Mouse (Mus musculus) midbrain, embryonic 14.5 days (tissue): ENCODE data around the gene Cyb5rl. TPM values are rescaled to one million over a fixed set of nuclear protein-coding genes. Genes with fewer than 3 reads are reported as not detected.

Experiments
- ATAC-seq: fragments of 200-750 bp; cut with Nextera tagmentation; 2 replicates; pipeline ENCODE4 v1.8.0; 2017; ENCODE audit warnings: moderate number of reproducible peaks, moderate library complexity; ENCODE audit not compliant: low FRiP score, low TSS enrichment
- DNase-seq: peaks from one replicate; pipeline ENCODE4 v3.0.0-alpha.2; 2015
- H3K27ac ChIP-seq: fragments of 300-500 bp; sonication (generic); replicated peaks from 2 replicates; pipeline ENCODE4 v1.5.1; 2014; ENCODE audit warnings: mild to moderate bottlenecking, low read depth, low read length, moderate library complexity
- H3K27me3 ChIP-seq: fragments of 300-500 bp; sonication (generic); 2 replicates; pipeline ENCODE4 v1.6.1; 2014; ENCODE audit warnings: low read length, control low read depth, mixed read lengths; ENCODE audit not compliant: control insufficient read depth, insufficient read depth
- H3K36me3 ChIP-seq: fragments of 300-500 bp; sonication (generic); 2 replicates; pipeline ENCODE4 v1.6.1; 2014; ENCODE audit warnings: low read length, control low read depth; ENCODE audit not compliant: control insufficient read depth, insufficient read depth
- H3K4me1 ChIP-seq: fragments of 300-500 bp; sonication (generic); 2 replicates; pipeline ENCODE4 v1.6.1; 2014; ENCODE audit warnings: mild to moderate bottlenecking, antibody characterized with exemption, low read length, control low read depth; ENCODE audit not compliant: control insufficient read depth, insufficient read depth
- H3K4me2 ChIP-seq: fragments of 300-500 bp; sonication (generic); 2 replicates; pipeline ENCODE4 v1.6.1; 2014; ENCODE audit warnings: mild to moderate bottlenecking, low read length, moderate library complexity
- H3K4me3 ChIP-seq: fragments of 300-500 bp; sonication (generic); replicated peaks from 2 replicates; pipeline ENCODE4 v1.5.1; 2014; ENCODE audit warnings: low read depth, low read length
- H3K9ac ChIP-seq: fragments of 300-500 bp; sonication (generic); replicated peaks from 2 replicates; pipeline ENCODE4 v1.6.1; 2014; ENCODE audit warnings: mild to moderate bottlenecking, low read length, moderate library complexity
- H3K9me3 ChIP-seq: fragments of 300-500 bp; sonication (generic); 2 replicates; pipeline ENCODE4 v1.6.1; 2016; ENCODE audit warnings: low read length, control low read depth, mixed read lengths; ENCODE audit not compliant: control insufficient read depth
- WGBS: fragments of 180-500 bp; shearing (Covaris S2); extraction: QIAGEN DNeasy Blood & Tissue Kit; methylation state at CpG from one replicate; pipeline ENCODE4 v1.1.7; 2014; 5-methylcytosine and 5-hydroxymethylcytosine counted together
- polyA plus RNA-seq: library from polyadenylated mRNA; unstranded; fragments of >200 nt; fragmentation: Nextera tagmentation; extraction: Ambion mirVana; gene quantifications from 2 replicates; pipeline ENCODE4 v1.2.1, GENCODE M21; 2014

Gene Cyb5rl
- polyA plus RNA-seq, 1 experiment from 2014 or later: 5.2 TPM

GRCm38 (mm10) chr4:107067151-107067840 lies 508 bp downstream of the Cyb5rl start:
- no peak overlapping the region for H3K27ac ChIP-seq
- H3K27me3 ChIP-seq: no peaks in the 10 kb centered on the region
- H3K9ac ChIP-seq: peak overlapping the region; percentile 79; the same call in 1 of the 2 replicates
- no peak for DNase-seq
- H3K9me3 ChIP-seq: no peaks in the 10 kb centered on the region
- peaks cover 23% of the 10 kb centered on the region for H3K36me3 ChIP-seq
- peak overlapping the region; percentile 86 for H3K4me2 ChIP-seq
- peak overlapping the region; percentile 76 for H3K4me3 ChIP-seq
- peaks cover 12% of the 10 kb centered on the region for H3K4me1 ChIP-seq
- WGBS: 3% methylated on average over 33 of the region's 33 CpGs
- peak; percentile 44 for ATAC-seq

GRCm38 (mm10) chr4:107072343-107072742 lies 5.6 kb downstream of the Cyb5rl start:
- H3K27me3 ChIP-seq: no peaks in the 10 kb centered on the region
- H3K9me3 ChIP-seq: no peaks in the 10 kb centered on the region
- peaks cover 9% of the 10 kb centered on the region; the same call in 1 of the 2 replicates for H3K4me1 ChIP-seq
- 70% methylated on average over 9 of the region's 9 CpGs for WGBS
- no peak overlapping the region for H3K4me3 ChIP-seq
- ATAC-seq (no peak), DNase-seq (no peak)
- H3K36me3 ChIP-seq: no peaks in the 10 kb centered on the region
- H3K4me2 ChIP-seq: no peak overlapping the region
- H3K9ac ChIP-seq: no peak overlapping the region
- H3K27ac ChIP-seq: no peak overlapping the region

- 34% methylated on average over 5 of the region's 5 CpGs for WGBS
- ATAC-seq: no peak; the same call in 1 of the 2 replicates
- no peak overlapping the region for H3K4me2 ChIP-seq
- H3K9me3 ChIP-seq: no peaks in the 10 kb centered on the region
- H3K27me3 ChIP-seq: no peaks in the 10 kb centered on the region
- H3K4me1 ChIP-seq: 0 out of 2 replicates have a peak, but pooled peaks cover 6% of the 10 kb centered on the region
- no peaks in the 10 kb centered on the region for H3K36me3 ChIP-seq
- peak; percentile 62 for DNase-seq
- H3K27ac ChIP-seq: peak overlapping the region; percentile 63
- H3K4me3 ChIP-seq: no peak overlapping the region
- no peak overlapping the region for H3K9ac ChIP-seq
These were observed 8.7 kb downstream of the Cyb5rl start for GRCm38 (mm10) chr4:107075456-107075855.

- 90% methylated on average over 4 of the region's 4 CpGs for WGBS
- no peak for ATAC-seq
- no peaks in the 10 kb centered on the region for H3K9me3 ChIP-seq
- H3K4me2 ChIP-seq: no peak overlapping the region
- no peaks in the 10 kb centered on the region for H3K27me3 ChIP-seq
- DNase-seq: no peak
- H3K36me3 ChIP-seq: no peaks in the 10 kb centered on the region
- H3K4me3 ChIP-seq: no peak overlapping the region
- H3K9ac ChIP-seq: no peak overlapping the region
- H3K4me1 ChIP-seq: peaks cover 9% of the 10 kb centered on the region
- no peak overlapping the region for H3K27ac ChIP-seq
These were observed 12.1 kb downstream of the Cyb5rl start for GRCm38 (mm10) chr4:107078894-107079293.

GRCm38 (mm10) chr4:107079716-107080115 lies 12.9 kb downstream of the Cyb5rl start:
- Histone ChIP-seq H3K27ac (no peak overlapping the region), H3K9ac (no peak overlapping the region), H3K4me2 (no peak overlapping the region), H3K4me1 (peaks cover 17% of the 10 kb centered on the region), H3K36me3 (no peaks in the 10 kb centered on the region), H3K27me3 (no peaks in the 10 kb centered on the region), H3K9me3 (no peaks in the 10 kb centered on the region), H3K4me3 (no peak overlapping the region)
- no peak for ATAC-seq
- DNase-seq: no peak

- H3K36me3 ChIP-seq: no peaks in the 10 kb centered on the region
- no peaks in the 10 kb centered on the region for H3K9me3 ChIP-seq
- H3K27me3 ChIP-seq: no peaks in the 10 kb centered on the region
- peaks cover 19% of the 10 kb centered on the region for H3K4me1 ChIP-seq
- no peak overlapping the region for H3K27ac ChIP-seq
- no peak overlapping the region for H3K9ac ChIP-seq
- no peak for DNase-seq
- no peak for ATAC-seq
- WGBS: 92% methylated on average over 3 of the region's 3 CpGs
- H3K4me2 ChIP-seq: no peak overlapping the region
- no peak overlapping the region for H3K4me3 ChIP-seq
These were observed 15.4 kb downstream of the Cyb5rl start for GRCm38 (mm10) chr4:107082185-107082584.

GRCm38 (mm10) chr4:107083126-107083525 lies 16.3 kb downstream of the Cyb5rl start:
- ATAC-seq: no peak
- no peaks in the 10 kb centered on the region for H3K27me3 ChIP-seq
- H3K36me3 ChIP-seq: no peaks in the 10 kb centered on the region
- no peak overlapping the region for H3K9ac ChIP-seq
- H3K4me3 ChIP-seq: no peak overlapping the region
- no peak overlapping the region for H3K4me2 ChIP-seq
- H3K27ac ChIP-seq: no peak overlapping the region
- H3K9me3 ChIP-seq: no peaks in the 10 kb centered on the region
- WGBS: 84% methylated on average over 4 of the region's 4 CpGs
- no peak for DNase-seq
- peaks cover 19% of the 10 kb centered on the region for H3K4me1 ChIP-seq

GRCm38 (mm10) chr4:107084343-107084742 lies 17.6 kb downstream of the Cyb5rl start:
- Histone ChIP-seq H3K4me2 (peak overlapping the region; percentile 8; the same call in 1 of the 2 replicates), H3K27me3 (no peaks in the 10 kb centered on the region), H3K27ac (peak overlapping the region; percentile 81), H3K9me3 (no peaks in the 10 kb centered on the region), H3K9ac (no peak overlapping the region), H3K4me1 (peaks cover 19% of the 10 kb centered on the region), H3K36me3 (no peaks in the 10 kb centered on the region), H3K4me3 (no peak overlapping the region)
- WGBS: 5% methylated on average over 1 of the region's 1 CpGs
- no peak for ATAC-seq
- DNase-seq: peak; percentile 27

GRCm38 (mm10) chr4:107084858-107085257 lies 18.1 kb downstream of the Cyb5rl start:
- H3K4me2 ChIP-seq: peak overlapping the region; percentile 8; the same call in 1 of the 2 replicates
- H3K27me3 ChIP-seq: no peaks in the 10 kb centered on the region
- H3K9ac ChIP-seq: no peak overlapping the region
- DNase-seq: peak; percentile 85
- H3K36me3 ChIP-seq: no peaks in the 10 kb centered on the region
- no peaks in the 10 kb centered on the region for H3K9me3 ChIP-seq
- H3K4me3 ChIP-seq: no peak overlapping the region
- H3K27ac ChIP-seq: peak overlapping the region; percentile 81
- WGBS: 0% methylated on average over 6 of the region's 6 CpGs
- H3K4me1 ChIP-seq: peaks cover 19% of the 10 kb centered on the region
- ATAC-seq: peak; percentile 93
